ENCODE assay signal across 7 mouse cellular contexts in the genomic region with DNA sequence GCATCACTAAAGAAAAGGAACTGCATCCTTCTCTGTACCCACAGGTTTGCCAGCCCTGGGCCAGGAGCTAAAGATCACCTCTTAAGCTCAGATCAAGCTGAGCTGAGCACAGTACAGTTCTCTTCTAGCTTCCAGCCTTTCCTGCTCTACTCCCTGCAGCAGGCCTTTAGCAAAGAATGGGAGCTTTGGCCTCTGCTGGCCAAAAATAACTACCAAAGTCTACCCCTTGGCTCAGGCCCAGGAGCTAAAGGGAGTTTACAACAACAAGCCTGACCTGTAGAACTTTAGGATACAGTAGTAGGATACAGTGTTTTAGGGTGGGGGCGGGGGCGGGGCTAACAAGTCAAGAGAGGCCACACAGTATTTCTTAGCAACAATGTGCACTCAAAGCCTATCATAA. TPM values are rescaled to one million over a fixed set of nuclear protein-coding genes. Genes with fewer than 3 reads are reported as not detected.
DNase-seq lines count a peak whose midpoint lies in the region; ATAC-seq lines count a peak whose summit lies in the region.

No protein-coding gene starts in this region.

- DNase-seq in adipocyte (ENCODE audit: low spot score), result peak; percentile 83
- DNase-seq in left cerebral cortex, adult 9 months (ENCODE audit: low spot score in 2 of 2), result no peak
- no peak for DNase-seq in urinary bladder, adult 2 months (ENCODE audit: low spot score)

- no peaks in the 10 kb centered on the region for H3K9me3 ChIP-seq in embryonic facial prominence, embryonic 15.5 days (replicated peaks)
- H3K9me3 ChIP-seq in hindbrain, embryonic 13.5 days, result no peaks in the 10 kb centered on the region
- no peaks in the 10 kb centered on the region for H3K9me3 ChIP-seq in limb, embryonic 15.5 days

- H3K9ac ChIP-seq in embryonic facial prominence, embryonic 15.5 days, result no peak overlapping the region
- H3K9ac ChIP-seq in hindbrain, embryonic 13.5 days, result peak overlapping the region; percentile 72
- no peak overlapping the region for H3K9ac ChIP-seq in limb, embryonic 15.5 days

- peaks cover 26% of the 10 kb centered on the region for H3K36me3 ChIP-seq in embryonic facial prominence, embryonic 15.5 days
- peaks cover 25% of the 10 kb centered on the region for H3K36me3 ChIP-seq in hindbrain, embryonic 13.5 days
- H3K36me3 ChIP-seq in limb, embryonic 15.5 days, result peaks cover 37% of the 10 kb centered on the region

- ATAC-seq in embryonic facial prominence, embryonic 15.5 days (ENCODE audit: insufficient number of reproducible peaks, low FRiP score, low TSS enrichment, low read depth), result no peak
- ATAC-seq in hindbrain, embryonic 13.5 days (ENCODE audit: low FRiP score), result no peak
- no peak for ATAC-seq in limb, embryonic 15.5 days (ENCODE audit: insufficient number of reproducible peaks, low FRiP score, low TSS enrichment, low read depth)
- no peak for ATAC-seq in inflammation-experienced regulatory T-cells, adult 6 months

- WGBS in embryonic facial prominence, embryonic 15.5 days, result 78% methylated on average over 2 of the region's 2 CpGs
- 71% methylated on average over 2 of the region's 2 CpGs for WGBS in hindbrain, embryonic 13.5 days
- 82% methylated on average over 2 of the region's 2 CpGs for WGBS in limb, embryonic 15.5 days

- peak overlapping the region; percentile 45 for H3K27ac ChIP-seq in embryonic facial prominence, embryonic 15.5 days (replicated peaks)
- H3K27ac ChIP-seq in hindbrain, embryonic 13.5 days, result peak overlapping the region; percentile 49
- H3K27ac ChIP-seq in limb, embryonic 15.5 days, result peak overlapping the region; percentile 63

- H3K27me3 ChIP-seq in embryonic facial prominence, embryonic 15.5 days, result no peaks in the 10 kb centered on the region
- H3K27me3 ChIP-seq in hindbrain, embryonic 13.5 days, result no peaks in the 10 kb centered on the region
- H3K27me3 ChIP-seq in limb, embryonic 15.5 days, result no peaks in the 10 kb centered on the region

- peak overlapping the region; percentile 87 for H3K4me2 ChIP-seq in embryonic facial prominence, embryonic 15.5 days (replicated peaks)
- H3K4me2 ChIP-seq in hindbrain, embryonic 13.5 days, result peak overlapping the region; percentile 99
- H3K4me2 ChIP-seq in limb, embryonic 15.5 days, result peak overlapping the region; percentile 27

- peaks cover 67% of the 10 kb centered on the region for H3K4me1 ChIP-seq in embryonic facial prominence, embryonic 15.5 days
- H3K4me1 ChIP-seq in hindbrain, embryonic 13.5 days (replicated peaks), result peaks cover 74% of the 10 kb centered on the region
- peaks cover 61% of the 10 kb centered on the region for H3K4me1 ChIP-seq in limb, embryonic 15.5 days

- peak overlapping the region; percentile 18 for H3K4me3 ChIP-seq in embryonic facial prominence, embryonic 15.5 days (replicated peaks)
- H3K4me3 ChIP-seq in hindbrain, embryonic 13.5 days, result peak overlapping the region; percentile 58; the same call in 1 of the 2 replicates
- peak overlapping the region; percentile 10; the same call in 1 of the 2 replicates for H3K4me3 ChIP-seq in limb, embryonic 15.5 days

RNA-seq across cellular contexts. Expression of a gene that starts 3.3 kb away (rescaled TPM):
- 71.7 and 76.0 TPM in 2 replicates for polyA plus RNA-seq in embryonic facial prominence, embryonic 15.5 days (2015; fragmentation: Nextera tagmentation; extraction: Ambion mirVana)
- polyA plus RNA-seq in hindbrain, embryonic 13.5 days (2015; fragmentation: Nextera tagmentation; extraction: Ambion mirVana), result 69.8 and 72.6 TPM in 2 replicates
- 75.6 and 81.1 TPM in 2 replicates for polyA plus RNA-seq in limb, embryonic 15.5 days (2015; fragmentation: Nextera tagmentation; extraction: Ambion mirVana)
- 10 to 100 TPM; 17.8 to 21.4 (median 20.7) TPM for polyA plus RNA-seq in inflammation-experienced regulatory T-cells, adult 6 months (2017; shearing (Covaris generic))
- 120 and 137 TPM in 2 replicates for polyA plus RNA-seq in urinary bladder, adult 2 months (2012; rRNA removed)

RNA-seq across cellular contexts. Expression of a gene that starts 23.2 kb away (rescaled TPM):
- 191 and 194 TPM in 2 replicates for polyA plus RNA-seq in embryonic facial prominence, embryonic 15.5 days (2015; fragmentation: Nextera tagmentation; extraction: Ambion mirVana)
- polyA plus RNA-seq in hindbrain, embryonic 13.5 days (2015; fragmentation: Nextera tagmentation; extraction: Ambion mirVana), result 27.3 and 31.7 TPM in 2 replicates
- 203 and 213 TPM in 2 replicates for polyA plus RNA-seq in limb, embryonic 15.5 days (2015; fragmentation: Nextera tagmentation; extraction: Ambion mirVana)
- polyA plus RNA-seq in inflammation-experienced regulatory T-cells, adult 6 months (2017; shearing (Covaris generic)), result not detected
- polyA plus RNA-seq in urinary bladder, adult 2 months (2012; rRNA removed), result 111 and 117 TPM in 2 replicates

RNA-seq across cellular contexts. Expression of a gene that starts 37.6 kb away (rescaled TPM):
- 93.4 and 102 TPM in 2 replicates for polyA plus RNA-seq in embryonic facial prominence, embryonic 15.5 days (2015; fragmentation: Nextera tagmentation; extraction: Ambion mirVana)
- polyA plus RNA-seq in hindbrain, embryonic 13.5 days (2015; fragmentation: Nextera tagmentation; extraction: Ambion mirVana), result 108 and 109 TPM in 2 replicates
- polyA plus RNA-seq in limb, embryonic 15.5 days (2015; fragmentation: Nextera tagmentation; extraction: Ambion mirVana), result 89.3 and 101 TPM in 2 replicates
- 10 to 100 TPM; 52.0 to 73.0 (median 54.7) TPM for polyA plus RNA-seq in inflammation-experienced regulatory T-cells, adult 6 months (2017; shearing (Covaris generic))
- polyA plus RNA-seq in urinary bladder, adult 2 months (2012; rRNA removed), result 43.6 and 46.4 TPM in 2 replicates

RNA-seq across cellular contexts. Expression of a gene that starts 49.1 kb away (rescaled TPM):
- polyA plus RNA-seq in embryonic facial prominence, embryonic 15.5 days (2015; fragmentation: Nextera tagmentation; extraction: Ambion mirVana), result 22.4 and 23.8 TPM in 2 replicates
- polyA plus RNA-seq in hindbrain, embryonic 13.5 days (2015; fragmentation: Nextera tagmentation; extraction: Ambion mirVana), result 69.0 and 71.8 TPM in 2 replicates
- 20.9 and 22.1 TPM in 2 replicates for polyA plus RNA-seq in limb, embryonic 15.5 days (2015; fragmentation: Nextera tagmentation; extraction: Ambion mirVana)
- 10 to 100 TPM; 21.7 to 24.6 (median 23.0) TPM for polyA plus RNA-seq in inflammation-experienced regulatory T-cells, adult 6 months (2017; shearing (Covaris generic))
- polyA plus RNA-seq in urinary bladder, adult 2 months (2012; rRNA removed), result 26.0 and 30.0 TPM in 2 replicates

Comparison
In these comparisons a context has a peak if more than half of its experiments do, and no peak if none do; other contexts are left out.
1. H3K4me2 ChIP-seq: peak in every context shown above with its lines; median percentile 99 in hindbrain, embryonic 13.5 days; 87 in embryonic facial prominence, embryonic 15.5 days; 27 in limb, embryonic 15.5 days.
2. RNA of a gene that starts 23.2 kb away (polyA plus RNA-seq): 203 to 213 TPM in limb, embryonic 15.5 days, 191 to 194 TPM in embryonic facial prominence, embryonic 15.5 days, 111 to 117 TPM in urinary bladder, adult 2 months and 27.3 to 31.7 TPM in hindbrain, embryonic 13.5 days; not detected in inflammation-experienced regulatory T-cells, adult 6 months; every median in the first group is over 10 times any median in the second.
3. Peak in every context shown above with its lines, with median percentiles within 50 percentile points of each other: H3K27ac ChIP-seq and H3K4me3 ChIP-seq.